Mouse (Mus musculus): ENCODE measurements around the gene Lgr5.

The Lgr5 gene

GRCm38 (mm10) chr10:115492956-115493777 is 94.4 kb downstream of the Lgr5 start:
- peak; percentile 63 for DNase-seq

GRCm38 (mm10) chr10:115491803-115492510 is 95.6 kb downstream of the Lgr5 start:
- peak; percentile 78 for DNase-seq

- DNase-seq, result peak; percentile 64
Observed at GRCm38 (mm10) chr10:115485602-115486001, 102.0 kb downstream of the Lgr5 start.

- peak; percentile 40 for DNase-seq
Observed at GRCm38 (mm10) chr10:115484660-115485059, 102.9 kb downstream of the Lgr5 start.

GRCm38 (mm10) chr10:115478441-115479141 is 109.0 kb downstream of the Lgr5 start:
- DNase-seq, result peak; percentile 78

GRCm38 (mm10) chr10:115476506-115476905 is 111.1 kb downstream of the Lgr5 start:
- peak; percentile 51 for DNase-seq

- DNase-seq, result no peak
Observed at GRCm38 (mm10) chr10:115475000-115475550, 112.5 kb downstream of the Lgr5 start.

GRCm38 (mm10) chr10:115473213-115473961 is 114.2 kb downstream of the Lgr5 start:
- peak; percentile 0 for DNase-seq

GRCm38 (mm10) chr10:115470621-115471334 is 116.8 kb downstream of the Lgr5 start:
- DNase-seq, result peak; percentile 72

GRCm38 (mm10) chr10:115469040-115469439 is 118.5 kb downstream of the Lgr5 start:
- peak; percentile 34 for DNase-seq

- DNase-seq, result peak; percentile 30
Observed at GRCm38 (mm10) chr10:115468632-115469031, 118.9 kb downstream of the Lgr5 start.

- peak; percentile 64 for DNase-seq
Observed at GRCm38 (mm10) chr10:115467985-115468384, 119.6 kb downstream of the Lgr5 start.

- peak; percentile 78 for DNase-seq
Observed at GRCm38 (mm10) chr10:115465778-115466177, 121.8 kb downstream of the Lgr5 start.

GRCm38 (mm10) chr10:115465072-115465471 is 122.5 kb downstream of the Lgr5 start:
- peak; percentile 79 for DNase-seq

GRCm38 (mm10) chr10:115462646-115463045 is 124.9 kb downstream of the Lgr5 start:
- no peak for DNase-seq

- peak; percentile 67 for DNase-seq
Observed at GRCm38 (mm10) chr10:115457368-115458021, 130.1 kb downstream of the Lgr5 start.

- DNase-seq, result peak; percentile 78
Observed at GRCm38 (mm10) chr10:115448614-115449013, 139.0 kb downstream of the Lgr5 start.

- no peak for DNase-seq
Observed at GRCm38 (mm10) chr10:115437286-115437685, 150.3 kb downstream of the Lgr5 start.

GRCm38 (mm10) chr10:115425351-115425750 is 162.2 kb downstream of the Lgr5 start:
- DNase-seq, result no peak

- no peak for DNase-seq
Observed at GRCm38 (mm10) chr10:115421976-115422375, 165.6 kb downstream of the Lgr5 start.

GRCm38 (mm10) chr10:115414056-115414455 is 173.5 kb downstream of the Lgr5 start:
- DNase-seq, result no peak
